Mouse (Mus musculus) liver, adult 2 months (tissue): ENCODE data around the gene Ifitm1.

Experiments
- CTCF ChIP-seq: fragments of 200-500 bp; IDR thresholded peaks from 2 replicates; pipeline ENCODE4 v1.5.1; 2011; ENCODE audit warnings: low read depth, low read length, control low read depth
- POLR2A ChIP-seq: fragments of 200-500 bp; IDR thresholded peaks from 2 replicates; pipeline ENCODE4 v1.6.1; 2011; ENCODE audit warnings: low read length, control low read depth; ENCODE audit not compliant: insufficient read depth; ENCODE audit errors: extremely low read depth

- TF ChIP-seq CTCF (no peak), POLR2A (no peak)
Observed at GRCm38 (mm10) chr7:140955342-140955741, 11.7 kb upstream of the Ifitm1 start.
